Mouse (Mus musculus): Measurements from ENCODE around the gene Robo1. TPM values are rescaled to one million over a fixed set of nuclear protein-coding genes. Genes with fewer than 3 reads are reported as not detected.
"Not testable (repeated sequence)": the region's sequence is repeated elsewhere in the genome, so short reads cannot be mapped to it uniquely, and the experiment has no call there.

Robo1 gene
- total RNA-seq, 2 experiments from 2014 or later = 8.7 to 10.6 TPM

DNA sequence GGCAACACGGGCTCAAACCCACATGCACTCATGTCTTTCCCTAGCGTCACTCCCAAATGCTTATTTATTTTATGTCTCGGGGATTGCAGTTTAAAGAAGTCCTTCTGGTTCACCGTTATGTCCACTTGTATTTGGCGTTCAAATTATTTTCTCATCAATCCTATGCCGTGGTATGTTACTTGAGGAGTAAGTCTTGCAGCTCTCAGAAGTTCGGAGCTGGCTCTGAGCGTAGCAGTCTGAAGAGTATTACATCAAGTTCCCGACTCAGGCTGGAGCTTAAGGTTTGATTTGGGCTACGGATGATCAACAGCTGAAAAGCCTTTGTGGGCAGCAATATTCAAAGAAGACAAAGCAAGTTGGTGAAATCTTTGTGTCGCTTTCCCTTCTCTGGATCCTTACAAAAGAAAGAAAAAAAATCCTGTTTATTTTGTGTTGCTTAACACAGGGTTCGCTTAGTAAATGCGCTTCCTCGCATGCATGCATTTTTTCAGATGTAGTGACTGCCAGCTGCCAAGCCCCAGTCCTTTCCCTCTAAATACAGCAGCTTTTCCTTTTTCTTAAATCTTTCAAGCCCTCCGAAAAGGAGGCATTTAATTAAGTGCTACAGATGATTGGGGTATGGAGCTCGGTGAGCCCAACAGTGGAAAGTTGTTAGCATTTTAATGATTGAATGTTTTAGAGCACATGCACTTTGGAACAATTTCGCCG, 136.5 kb downstream of the Robo1 start:
- DNase-seq = no peak

DNA sequence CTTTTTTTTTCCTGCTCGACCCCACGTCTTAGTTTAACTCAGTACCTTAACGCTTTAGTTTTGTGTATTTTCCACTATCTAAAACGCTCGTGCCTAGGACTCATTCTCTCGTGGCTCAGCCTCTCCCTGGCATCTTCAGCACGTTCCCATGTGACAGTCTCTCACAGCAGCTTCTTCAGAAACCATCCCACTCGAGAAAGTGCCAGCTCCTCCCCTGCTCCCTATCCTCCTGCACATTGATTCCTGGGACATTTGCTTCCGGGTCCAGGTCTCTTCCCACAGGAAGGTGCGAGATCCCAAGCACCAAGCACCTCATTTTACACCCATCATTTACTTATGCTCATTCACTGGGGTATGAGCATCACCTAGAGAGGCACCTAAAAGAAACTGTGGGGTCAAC, 150.0 kb downstream of the Robo1 start:
- DNase-seq = no peak

DNA sequence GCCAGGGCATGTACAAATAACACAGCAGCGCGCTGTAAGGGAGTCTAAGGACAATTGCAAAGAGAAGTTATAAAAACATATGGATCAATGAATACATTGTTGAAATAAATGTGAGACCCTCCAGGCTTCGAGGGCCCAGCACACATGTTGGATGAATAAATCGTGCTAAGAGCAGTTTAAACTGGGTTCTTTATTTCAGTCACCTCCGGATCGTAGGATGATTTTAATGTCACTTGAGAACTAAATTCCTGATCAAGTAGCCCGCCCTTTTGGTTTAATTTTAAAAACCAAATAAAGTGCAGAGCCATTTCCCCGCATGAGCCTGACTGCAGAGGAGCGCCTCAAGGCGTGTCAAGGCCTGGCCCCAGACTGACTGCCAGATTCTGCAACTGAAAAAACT, 150.5 kb downstream of the Robo1 start:
- DNase-seq = no peak

DNA sequence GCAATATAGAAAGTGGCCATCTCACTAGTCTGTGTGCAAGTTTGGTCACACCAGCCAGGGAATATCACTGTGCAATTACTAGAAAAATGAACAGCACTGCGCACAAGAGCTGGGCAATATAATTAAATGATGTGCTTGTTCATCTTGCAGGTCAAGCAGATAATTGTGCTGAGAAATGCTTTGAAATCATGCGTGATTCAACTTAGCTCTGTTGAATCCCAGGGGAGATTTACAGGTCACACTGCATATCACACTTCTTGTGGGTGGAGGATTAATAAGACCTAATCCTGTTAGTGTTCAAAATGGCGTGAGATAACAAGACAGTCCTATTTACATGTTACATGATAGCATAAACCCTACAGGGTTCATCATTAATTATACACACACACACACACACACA, 157.6 kb downstream of the Robo1 start:
- no peak for DNase-seq

DNA sequence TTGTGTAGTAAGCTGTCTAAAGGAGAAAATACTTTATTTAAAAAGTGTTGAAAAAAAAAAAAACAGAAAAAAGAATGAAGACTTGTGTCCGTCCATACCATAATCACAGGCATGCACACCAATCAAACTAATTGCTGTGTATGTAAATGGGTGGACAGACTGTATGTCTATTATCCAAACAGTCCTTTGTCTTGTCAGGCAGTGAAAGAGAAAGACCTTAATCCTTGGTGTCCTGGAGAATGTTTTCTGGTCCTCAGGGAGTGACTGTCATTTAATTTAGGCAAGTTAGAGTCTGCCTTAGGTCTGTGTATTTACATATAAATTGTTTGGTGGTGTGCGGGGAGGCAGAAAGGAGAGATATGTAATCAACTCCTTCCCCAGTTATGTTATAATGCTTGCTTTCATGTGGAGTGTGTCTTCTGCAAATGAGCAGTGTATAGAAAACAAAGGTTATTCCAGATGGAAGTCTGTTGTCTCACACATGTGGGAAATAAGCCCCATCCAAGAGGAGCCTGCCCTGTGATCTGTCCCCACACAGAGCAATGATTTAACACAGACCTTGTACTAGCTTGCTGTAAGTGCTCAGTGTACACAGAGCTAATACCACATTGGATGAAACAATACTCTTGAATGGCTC, 162.0 kb downstream of the Robo1 start:
- DNase-seq = no peak

DNA sequence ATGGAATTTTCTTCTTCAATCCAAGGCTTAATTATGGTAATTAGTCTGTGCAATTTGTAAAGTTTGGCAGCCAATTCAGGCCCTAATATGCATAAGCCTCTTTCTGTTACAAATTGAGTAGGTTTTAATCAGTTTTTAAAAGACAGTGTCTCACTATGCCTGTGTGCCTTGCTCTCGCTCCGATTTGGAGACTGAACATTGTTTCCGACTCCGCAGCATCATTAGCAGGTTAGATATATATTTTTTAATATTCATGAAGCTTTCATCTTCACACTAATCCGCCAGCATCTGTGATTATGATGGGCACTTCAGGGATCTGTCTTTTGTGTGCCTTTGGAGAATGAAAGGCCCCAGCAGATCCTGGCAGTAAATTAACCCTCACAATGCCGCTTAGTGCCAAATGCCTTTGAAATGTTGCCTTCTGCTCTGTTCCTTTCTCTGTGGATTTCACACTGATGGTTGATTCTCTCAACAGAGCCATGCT, 202.7 kb downstream of the Robo1 start:
- DNase-seq = no peak

DNA sequence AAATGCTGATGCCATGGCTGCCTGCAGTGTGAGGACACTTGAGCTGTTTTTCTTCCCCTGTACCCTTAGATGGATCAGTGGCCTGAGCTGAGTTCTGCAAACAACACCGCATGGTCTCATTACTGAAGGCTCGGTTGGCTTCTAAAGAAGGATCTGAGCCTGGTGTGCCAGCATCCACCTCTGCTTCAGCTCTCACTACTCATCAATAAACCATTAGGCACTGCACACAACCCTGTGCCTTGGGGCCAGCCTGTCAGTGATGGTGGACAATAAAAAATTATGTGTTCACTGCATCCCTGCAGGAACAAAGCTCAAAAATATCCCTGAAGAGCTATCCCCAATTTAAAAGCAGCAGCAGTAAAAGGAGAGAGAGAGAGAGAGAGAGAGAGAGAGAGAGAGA, 223.2 kb downstream of the Robo1 start:
- no peak for DNase-seq

DNA sequence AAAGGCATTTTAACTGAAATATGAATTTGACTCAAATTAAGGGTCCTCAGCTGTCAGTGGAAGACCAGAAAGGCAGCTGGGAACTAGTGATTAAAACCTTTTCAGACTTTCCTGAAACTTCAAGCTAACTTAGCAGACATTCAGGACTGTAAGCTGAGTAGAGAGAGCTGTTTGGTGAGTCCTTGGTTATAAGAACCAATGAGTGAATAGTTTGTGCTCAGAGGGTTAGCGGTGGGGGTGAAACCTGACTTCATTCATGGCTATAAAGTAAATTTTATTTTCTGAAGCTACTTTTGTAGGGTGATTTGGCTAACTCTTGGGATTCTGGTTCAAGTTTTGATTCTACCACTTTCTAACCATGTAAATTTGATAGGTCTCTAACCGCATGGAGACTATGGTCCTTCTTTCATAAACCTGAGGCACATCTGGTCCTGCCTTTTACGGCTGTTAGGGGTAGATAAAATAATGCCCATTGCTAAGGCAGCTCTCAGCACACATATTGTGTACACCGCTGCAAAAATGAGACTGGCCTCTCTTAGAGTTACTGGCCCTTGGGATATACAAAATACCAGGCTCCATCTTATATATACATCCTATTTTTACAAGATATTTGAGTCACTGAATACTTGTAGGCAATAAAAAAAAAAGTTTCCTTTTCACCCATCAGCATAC, 225.9 kb downstream of the Robo1 start:
- no peak for DNase-seq

DNA sequence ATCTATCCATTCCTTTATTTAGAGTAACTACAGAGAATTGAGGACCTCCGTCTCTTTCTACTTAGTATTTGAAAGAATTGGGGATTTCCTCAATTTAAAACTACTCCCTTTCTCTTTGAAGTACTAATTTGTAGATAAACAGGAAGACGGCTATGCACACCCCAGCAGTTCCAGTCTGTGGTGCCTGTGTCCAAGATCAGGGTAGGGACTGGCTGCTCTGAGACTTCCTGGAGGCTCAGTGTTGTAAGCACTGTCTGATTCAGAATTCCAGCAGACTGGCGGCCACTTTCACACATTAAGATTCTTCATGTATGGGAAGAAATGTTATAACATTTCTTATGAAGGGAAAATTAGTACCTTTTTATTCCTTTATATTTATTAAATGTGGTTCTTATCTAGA, 230.1 kb downstream of the Robo1 start:
- DNase-seq = no peak

DNA sequence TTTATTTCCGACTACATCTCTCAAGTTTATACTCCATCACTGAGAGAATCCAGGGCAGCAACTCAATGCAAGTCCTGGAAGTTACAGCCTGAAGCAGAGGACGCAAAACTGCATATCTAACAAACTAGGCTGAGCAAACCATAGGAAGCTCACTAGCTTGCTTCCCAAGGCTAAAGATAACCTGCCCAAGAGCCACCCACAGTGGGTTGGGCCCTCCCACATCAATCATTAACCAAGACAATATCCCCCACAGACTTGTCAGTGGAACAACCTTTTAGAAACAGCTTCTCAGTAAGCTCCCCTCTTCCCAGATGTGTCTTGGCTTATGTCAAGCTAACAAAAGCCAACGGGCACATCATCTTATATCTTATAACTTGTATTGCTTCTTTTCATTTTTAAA, 235.8 kb downstream of the Robo1 start:
- DNase-seq = no peak

DNA sequence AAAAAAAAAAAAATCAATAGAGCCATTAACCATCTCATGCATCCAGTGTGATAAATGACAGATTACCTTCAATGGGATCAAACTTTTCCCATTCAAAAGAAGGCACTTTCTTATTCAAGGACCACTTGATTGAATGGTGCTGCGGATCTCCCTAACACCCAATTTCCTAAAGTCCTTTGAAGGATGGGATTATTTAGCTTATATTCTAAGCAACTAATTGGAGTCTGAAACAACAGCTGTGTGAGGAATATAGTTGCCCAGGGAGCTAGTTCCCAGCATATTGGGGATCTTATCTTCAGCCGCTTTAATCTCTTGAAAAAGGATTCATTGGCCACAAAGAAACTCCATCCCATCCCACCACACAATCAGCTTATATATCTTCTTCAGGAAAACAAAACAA, 236.8 kb downstream of the Robo1 start:
- DNase-seq = no peak

DNA sequence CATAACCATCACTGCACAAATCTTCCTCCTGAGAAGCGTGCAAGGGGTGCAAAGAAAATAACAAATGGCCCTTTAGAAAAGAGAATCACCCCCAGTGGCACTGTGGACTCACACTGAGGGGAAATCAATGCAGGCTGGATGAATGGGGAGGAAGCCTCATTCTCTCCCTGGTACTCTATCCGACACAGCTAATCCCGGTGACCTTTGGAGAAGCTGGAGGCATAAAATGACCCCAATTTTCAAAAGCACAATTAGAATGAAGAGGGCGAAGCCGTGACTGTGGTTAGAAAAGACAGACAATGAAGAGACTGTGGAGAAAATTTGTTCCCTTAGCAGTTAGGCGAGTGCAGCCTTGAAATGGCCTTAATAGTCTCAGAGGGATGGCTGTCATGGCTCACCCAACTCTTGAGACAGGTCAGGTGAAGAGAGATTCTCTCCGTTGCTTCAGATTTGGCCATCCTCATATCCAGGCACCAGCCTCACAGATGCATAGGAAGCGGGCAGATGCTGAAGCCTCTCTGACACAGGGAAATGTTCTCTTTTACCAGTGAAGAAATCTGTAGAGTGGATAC, 243.7 kb downstream of the Robo1 start:
- DNase-seq = no peak

DNA sequence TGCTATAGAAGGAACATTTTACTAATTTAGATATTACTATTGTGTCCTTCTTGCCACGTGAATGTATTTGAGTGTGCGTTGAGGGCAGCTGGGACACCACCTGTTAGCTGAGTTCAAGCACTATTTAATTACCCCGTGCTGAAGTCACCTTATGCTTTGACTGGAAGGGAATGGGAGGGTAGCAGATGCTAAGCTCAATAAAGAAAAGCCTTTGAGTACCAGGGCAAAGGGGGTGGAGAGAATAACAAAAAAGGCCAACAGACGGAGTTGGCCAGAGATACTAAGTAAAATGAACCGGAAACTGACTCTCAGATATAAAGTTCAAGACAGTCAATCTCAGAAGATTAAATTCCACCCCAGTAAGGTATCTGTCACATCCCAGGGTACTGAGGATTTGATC, 245.6 kb downstream of the Robo1 start:
- DNase-seq = no peak

DNA sequence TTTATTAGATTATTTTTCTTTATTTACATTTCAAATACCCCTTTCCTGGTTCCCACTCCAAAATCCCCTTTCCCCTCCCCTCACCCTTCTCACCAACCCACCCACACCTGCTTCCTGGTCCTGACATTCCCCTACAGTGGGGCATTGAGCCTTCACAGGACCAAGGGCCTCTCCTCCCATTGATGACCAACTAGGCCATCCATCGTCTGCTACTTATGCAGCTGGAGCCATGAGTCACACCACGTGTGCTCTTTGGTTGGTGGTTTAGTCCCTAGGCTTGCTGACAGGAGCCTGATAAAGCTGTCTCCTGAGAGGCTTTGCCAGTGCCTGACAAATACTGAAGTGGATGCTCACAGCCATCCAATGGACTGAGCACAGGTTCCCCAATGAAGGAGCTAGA, 254.0 kb downstream of the Robo1 start:
- not testable (repeated sequence) for DNase-seq

DNA sequence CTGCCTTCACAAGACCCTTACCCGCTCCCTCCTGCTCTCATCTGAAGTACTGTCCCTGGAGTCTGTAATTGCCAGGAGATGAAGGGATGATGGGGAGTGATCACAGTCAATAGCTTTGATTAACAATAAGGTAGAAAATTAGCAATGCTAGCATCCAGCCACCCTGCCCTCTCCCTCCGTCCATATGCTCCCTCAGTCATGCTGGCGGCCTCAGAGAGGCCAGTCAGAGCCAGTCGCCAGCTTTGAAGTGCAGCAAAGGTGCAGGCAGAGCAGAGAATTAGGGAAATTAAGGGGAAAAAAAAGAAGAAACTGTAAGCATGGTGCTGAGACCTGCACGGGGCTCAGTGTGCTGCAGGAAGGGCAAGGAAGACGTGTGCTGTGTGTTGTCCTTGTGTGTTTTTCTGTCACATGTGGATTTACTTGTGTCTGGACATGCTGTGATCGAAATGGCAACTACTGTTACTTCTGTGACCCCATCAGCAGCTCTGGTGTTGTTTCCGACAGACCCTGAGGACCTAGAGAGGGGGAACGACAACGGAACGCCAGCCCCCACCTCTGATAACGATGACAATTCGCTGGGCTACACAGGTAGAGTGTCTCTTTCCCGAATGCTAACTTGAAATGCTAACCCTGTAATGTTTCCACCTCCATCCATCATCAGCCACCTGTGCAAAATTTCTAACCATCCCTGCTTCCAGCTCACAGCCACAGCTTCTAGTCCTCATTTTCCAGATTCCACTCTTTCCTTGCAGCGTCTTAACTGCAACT, 255.3 kb downstream of the Robo1 start:
- DNase-seq = no peak

DNA sequence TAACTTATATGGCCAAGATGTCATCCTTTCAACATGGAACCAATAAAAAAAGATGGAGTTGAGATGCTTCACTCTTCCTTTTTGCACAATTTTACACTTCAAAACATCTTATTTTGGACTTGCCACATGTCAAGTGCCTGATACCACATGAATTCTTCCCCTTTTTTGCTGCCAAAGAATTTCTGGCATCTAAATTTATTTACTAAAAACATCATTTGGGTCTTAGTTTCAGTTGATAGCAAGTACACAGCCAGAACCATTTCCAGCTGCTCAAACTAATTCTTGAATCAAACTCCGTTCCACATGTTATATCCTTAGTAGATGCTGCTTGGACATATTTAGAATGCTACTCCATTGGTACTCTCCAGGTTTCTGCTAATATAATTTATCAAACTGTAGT, 267.1 kb downstream of the Robo1 start:
- no peak for DNase-seq

DNA sequence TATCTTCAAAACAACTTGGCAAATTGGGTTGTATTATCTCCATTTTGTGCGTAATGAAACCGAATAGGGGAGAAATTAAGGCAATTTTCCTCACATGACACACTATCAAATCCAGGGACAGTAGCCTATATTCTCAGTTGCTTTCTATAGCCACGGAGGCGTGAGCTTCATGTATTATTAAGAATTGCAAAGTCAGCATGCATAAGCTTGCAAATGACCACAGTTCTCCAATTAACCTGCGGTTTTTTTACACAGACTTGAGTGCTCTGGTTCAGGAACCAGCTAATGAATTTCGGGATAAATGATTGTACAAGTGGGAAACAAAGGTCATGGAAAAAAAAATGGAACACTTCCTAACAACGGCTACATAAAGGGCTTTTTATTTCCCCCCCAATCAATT, 268.9 kb downstream of the Robo1 start:
- DNase-seq = no peak

DNA sequence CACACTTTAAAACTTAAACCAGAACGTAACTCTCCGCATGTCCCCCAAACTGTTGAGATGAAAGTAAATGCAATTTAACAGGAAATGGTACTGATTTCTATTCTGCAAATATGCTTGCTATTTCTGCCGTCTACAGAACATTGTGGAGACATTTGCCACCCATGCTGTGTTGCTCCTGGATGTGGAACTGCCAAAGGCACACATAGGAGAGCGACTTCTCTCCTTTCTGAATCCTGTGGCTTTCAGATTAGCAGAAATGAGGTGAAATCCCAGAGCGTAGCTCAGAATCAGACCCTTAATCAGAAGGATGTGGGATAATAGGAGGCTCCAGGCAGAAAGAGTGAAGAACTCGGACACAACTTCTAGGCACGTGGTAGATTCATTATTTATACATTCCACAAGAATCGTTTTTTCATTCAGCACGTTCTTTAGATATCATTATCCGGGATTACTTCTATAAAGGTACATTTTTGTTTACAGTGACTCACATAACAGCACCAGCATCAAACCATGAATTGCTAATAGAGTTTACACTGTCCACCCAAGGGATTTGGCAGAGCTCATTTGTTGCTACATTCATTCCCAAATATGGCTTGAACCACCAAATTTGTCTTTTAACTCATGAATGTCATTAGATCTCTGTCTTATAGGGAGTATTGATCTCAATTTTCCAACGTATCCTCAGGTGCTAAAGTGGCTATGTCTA, 276.5 kb downstream of the Robo1 start:
- DNase-seq = no peak

DNA sequence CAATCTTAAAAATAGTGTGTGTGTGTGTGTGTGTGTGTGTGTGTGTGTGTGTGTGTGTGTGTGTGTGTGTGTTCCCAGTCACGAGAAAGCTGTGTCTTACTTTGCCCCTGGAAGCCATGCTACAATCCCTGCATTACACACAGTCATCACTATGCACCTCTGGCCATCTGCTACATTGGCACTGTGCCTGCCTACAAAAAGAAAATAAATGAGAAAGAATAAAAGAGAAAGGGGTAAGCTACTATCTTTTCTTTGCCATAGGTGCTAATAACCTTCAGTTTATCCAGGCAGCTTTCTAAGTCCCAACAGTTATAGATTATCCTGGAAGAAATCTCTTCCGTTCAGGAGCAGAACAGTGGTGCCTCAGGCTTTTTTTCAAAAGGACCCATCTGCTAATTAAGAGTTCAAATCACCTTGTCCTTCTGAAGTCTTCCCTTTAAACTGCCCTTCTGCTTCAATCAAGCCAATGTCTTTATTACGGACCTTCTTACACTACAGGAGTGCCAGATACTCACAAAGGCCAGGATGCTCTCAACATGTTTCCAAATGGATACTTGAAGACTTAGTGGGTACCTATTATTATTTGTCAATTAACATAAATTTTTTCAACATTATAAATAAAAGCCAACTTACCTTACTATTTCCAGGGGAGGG, 277.2 kb downstream of the Robo1 start:
- no peak for DNase-seq

DNA sequence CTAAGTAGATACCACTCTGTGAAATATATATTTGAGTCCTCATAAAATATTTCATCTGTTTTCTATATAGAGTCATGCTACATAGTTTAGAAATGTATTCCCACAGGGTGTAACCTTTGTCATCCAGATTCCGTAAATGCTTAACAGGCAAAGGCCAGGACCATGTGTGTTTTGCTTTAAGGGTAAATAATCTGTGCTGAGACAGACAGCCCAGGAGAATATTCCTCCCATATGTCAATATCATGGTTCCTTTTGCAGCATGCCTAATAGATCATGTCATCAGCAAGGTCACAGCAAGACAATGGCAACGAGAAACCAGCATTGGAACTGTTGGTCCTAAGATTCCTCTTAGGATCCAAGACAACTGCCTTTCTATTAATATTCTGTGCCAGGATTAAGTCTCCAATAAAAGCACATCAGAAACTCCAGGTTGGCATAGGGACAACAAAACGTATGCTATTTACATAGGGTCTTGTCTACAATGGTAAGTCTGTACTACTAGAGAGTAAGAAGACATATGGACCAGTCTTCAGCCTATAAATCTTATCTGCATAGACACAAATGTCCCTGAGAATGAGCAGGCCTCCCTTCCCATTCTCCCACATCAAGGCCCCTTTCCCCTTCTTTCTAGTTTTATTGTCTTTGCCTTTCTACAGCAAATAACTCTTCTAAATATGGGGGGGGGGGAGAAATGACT, 279.4 kb downstream of the Robo1 start:
- no peak for DNase-seq

Data from heart, postnatal 4 days (tissue).